Mouse (Mus musculus) testis, postnatal 10 days (tissue): Measurements from ENCODE around the gene Chchd3.

Experiments
- DNase-seq: peaks from one replicate; pipeline ENCODE4 v3.0.0; 2021; ENCODE audit warnings: low spot score

The Chchd3 gene

DNA sequence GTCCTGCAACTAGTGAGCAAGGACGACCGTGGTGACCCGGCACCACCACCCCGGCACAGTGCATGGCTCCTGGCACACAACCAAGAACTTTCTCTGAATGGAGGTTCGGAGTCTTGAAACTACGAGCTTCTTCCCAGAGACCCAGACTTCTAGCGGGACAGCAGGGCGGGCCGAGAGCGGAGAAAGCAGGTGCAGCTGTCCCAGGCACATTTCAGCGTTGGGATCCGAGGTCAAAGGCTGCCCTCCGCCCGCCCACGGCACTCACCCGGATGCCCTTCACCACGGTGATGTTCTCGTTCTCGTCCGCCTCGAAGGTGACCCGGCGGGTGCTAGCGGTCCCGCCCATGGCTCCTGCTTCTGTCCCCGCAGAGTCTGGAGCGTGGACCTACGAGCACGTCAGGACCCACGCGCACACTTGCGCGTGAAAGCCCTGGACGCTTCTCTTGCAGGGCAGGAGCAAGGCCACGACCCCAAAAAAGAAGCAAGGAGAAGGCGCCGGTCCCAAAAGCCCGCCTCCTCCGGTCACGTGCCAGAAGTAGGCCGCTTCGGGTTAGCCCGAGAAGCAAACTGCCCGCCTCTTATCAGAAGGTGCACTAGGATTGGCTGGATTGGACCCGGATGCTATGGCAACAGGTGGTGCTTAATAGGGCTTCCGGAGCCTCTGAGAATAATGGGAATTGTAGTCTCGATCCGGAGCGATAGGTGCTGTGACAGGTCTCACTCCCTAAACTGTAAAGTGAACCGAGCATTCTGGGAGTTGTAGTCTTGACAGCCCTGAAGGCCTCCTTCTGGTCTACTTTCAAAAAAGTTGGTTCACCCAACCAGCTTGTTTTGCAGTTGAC lies at the start of gene Chchd3:
Chchd3 (minus strand) TSS at position 526 of the 842 bp plus-strand sequence.
- DNase-seq: peak; percentile 96

DNA sequence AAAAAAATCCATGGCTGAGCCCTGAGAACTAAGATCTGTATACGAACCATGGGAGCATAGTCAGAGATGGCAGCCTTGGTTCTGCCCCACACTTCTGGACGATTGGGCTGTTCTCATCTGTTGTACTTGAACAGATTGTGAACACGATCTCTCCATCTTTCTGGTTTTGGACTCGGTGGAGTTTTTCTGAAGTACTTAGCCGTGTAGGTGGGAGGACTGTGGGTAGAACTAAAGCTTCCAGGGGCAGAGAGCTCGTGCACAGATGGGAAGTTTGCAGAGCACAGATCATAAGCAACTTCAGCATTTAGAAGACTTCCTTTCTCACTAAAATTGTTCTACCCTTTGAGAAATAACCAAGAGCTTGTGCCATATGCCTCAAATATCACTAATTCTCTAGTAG lies 44.6 kb upstream of the Chchd3 start:
- no peak for DNase-seq

DNA sequence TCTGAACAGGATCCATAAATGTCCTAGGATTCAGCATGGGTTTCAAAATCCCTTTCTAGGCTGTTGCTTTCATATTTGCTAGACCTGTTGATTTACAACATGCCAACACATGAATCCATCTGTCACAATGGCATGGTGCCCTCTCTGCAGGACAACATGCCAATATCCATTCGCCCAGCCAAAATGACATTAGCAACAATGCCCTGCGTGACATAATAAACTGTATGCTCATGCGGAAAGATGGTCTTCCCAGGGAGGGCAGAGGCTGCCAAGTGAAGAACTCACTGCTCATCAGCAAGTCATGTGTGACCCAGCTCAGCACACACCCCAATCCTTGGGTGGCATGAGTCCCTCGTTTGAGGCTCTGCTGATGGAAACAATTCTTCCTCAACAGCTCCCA lies 38.8 kb upstream of the Chchd3 start:
- DNase-seq: no peak

DNA sequence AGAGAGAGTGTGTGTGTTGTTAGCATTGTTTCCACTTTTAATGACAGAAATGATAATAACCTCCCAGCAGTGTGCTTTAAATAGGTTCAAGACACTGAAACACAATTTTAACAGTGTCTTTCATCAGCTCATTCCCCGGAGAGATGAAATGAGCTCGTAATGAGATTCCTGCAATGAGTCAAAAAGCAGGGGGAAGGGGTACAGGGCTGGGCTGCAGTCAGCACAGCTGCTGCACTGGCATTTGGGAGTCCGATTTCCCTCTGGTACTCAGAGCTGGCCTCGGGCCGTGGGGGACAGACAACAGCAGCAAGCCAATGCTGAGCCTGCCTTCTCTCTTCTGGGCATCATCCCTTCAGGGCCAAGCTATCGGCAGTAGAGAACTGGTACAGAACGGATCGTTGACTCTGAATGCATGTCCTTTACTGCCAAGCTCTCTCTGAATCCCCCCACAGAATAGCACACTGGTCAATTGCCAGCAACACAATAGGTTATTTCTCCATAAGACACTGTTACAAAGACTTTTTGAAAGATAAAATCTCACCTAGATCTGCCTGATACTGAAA lies 34.7 kb upstream of the Chchd3 start:
- DNase-seq: no peak

DNA sequence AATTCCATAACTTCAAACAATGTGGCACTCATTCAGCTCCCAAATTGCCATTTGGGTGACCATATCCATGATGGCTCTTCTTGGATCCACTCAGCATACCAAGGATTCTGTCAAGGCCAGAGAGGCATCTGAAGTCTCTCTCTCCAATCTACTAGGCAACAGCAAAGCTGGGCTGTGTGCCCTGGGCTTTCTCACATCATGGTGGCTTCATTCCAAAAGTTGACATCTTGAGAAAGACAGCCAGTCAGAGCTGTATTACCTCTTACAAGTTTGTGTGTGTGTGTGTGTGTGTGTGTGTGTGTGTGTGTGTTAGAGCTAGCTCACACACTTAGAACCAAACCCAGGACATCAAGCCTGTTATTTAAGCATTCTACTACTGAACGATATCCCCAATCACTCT lies 20.1 kb upstream of the Chchd3 start:
- no peak for DNase-seq

DNA sequence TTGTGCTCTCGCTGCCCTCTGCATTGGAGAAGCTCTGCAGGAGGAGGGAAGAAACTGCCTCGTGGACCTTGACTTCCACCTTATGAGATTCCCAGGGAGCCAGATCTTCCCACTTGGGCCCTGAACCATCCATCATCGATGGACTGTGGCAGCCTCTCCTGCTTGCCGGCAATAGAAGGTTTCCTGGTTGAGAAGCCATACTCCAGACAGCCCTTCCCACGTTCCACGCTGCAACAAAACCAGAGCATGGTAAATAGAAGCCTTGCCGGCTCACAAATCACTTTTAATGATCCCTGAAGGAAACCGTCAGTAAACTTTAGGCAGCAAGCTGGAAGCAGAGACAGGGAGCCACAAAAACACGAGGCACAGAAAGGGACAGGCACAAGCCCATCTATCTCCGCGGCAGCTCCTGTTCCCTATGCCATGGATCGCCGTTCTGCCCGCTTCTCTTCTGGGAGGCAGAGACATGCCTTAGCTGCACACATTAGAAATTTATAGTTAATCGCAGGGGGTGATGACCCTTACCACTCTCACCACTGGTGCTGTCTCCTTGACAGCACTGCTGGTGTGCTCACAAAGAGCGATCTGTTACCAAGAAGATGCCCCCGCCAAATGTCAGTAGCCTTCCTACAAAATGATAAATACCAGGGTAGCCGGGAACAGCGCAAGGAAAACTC lies 18.3 kb upstream of the Chchd3 start:
- no peak for DNase-seq

DNA sequence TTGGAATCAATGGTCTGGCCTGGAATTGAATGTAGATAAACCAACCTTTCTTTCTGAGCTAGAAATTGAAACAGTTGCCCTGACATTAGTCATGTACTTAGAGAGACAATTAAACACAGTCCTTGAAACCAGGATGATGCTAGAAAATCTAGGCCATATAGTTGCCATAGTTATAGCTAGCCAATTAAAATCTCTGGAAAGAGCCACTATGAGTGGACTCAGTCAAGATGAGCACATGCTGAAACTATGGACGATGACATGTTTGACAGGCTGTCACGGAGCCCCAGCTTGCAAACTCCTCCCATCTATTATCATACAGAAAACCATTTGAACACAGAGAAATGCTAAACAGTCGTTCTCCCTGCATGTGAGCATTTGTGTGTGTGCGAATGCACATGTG lies 6.4 kb upstream of the Chchd3 start:
- DNase-seq: no peak

DNA sequence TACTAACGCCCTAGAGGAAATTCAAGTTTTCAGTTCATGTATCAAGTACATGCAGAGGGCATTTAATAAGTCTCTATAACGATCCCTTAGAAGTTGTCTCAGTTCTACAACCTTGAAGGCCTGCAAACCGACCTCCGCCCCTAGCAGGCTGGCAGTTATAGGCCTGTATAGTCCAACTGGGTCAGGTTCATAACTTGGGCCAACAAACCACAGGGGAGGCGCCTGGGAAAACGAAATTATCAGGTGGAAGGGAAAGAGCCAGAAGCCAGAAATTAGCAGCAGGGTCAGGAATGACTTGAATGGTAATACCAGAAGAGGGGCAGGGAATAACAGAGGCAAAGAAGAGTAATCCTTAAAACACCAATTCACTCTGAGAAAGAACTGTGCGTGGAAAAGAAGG lies 784 bp downstream of the Chchd3 start:
- DNase-seq: no peak

DNA sequence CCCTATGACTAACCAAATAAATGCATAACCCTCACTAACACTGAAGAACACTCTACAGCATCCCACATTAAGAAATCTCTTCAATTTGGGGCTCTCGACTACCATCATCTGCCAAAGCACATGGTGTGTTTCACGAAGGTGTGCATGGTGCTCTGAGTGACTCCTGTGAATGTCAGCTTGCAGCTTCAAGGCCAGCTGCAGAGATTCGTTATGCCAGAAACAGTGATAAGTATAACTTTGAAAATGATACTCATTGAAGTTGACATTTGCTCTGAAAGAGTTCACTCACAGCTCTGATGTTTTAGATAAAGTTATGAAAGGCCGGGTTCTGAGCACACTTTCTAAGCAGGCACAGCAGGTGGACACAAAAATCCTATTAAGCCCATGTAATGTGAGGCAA lies 3.7 kb downstream of the Chchd3 start:
- DNase-seq: no peak

DNA sequence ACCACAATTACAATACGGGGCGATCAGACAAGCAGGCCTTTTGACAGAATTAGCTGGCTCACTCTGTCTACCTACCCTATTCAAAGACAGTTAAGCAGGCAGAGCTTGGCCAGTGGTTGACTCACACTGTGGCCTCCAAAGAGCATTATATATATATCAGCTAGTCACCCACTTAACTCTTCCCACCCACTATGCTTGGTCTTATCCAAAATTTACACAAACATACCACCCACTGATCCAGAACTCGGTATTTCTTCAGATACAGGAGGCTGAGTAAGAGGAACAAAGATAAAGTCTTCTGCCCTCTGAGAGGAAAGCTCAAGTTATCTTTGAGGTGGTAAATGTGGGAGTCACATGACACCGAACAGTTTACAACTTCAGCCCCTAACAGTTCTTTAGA lies 4.4 kb downstream of the Chchd3 start:
- no peak for DNase-seq

DNA sequence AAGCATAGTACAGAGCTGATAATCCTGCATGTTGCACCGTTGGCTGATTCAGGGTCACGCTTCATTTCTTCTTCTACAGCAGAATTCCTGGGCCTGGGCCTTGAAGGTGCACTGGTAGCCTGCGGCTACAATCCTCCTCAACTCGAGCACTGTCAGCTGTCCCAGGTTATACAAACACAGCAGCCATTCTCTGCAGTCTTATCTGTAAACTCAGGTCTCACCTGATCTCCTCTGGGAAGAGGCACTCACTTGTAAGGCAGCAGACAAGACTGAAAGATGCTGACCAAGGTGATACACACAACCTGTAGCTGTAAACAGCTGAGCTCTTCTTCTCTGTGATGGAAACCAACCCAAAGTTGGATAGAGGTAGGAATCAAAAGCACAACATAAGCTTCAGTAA lies 5.1 kb downstream of the Chchd3 start:
- no peak for DNase-seq

DNA sequence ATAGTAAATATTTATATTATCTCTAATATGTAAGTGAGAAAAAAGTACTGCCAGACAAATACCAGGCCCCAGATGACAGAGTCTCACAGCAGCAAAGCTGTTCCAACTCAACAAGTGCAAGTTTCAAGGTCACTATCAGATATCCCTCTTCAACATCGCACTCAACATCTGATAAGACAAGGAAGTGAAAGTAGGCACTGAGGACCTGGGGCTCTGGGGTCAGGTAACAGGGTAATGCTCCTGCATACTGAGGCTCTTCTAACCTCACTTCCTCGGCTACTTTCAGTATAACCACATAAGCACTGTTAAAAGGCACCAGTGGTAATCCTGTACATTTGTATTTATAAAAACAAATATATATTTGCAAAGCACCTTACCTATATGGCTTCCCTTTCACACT lies 8.4 kb downstream of the Chchd3 start:
- no peak for DNase-seq

DNA sequence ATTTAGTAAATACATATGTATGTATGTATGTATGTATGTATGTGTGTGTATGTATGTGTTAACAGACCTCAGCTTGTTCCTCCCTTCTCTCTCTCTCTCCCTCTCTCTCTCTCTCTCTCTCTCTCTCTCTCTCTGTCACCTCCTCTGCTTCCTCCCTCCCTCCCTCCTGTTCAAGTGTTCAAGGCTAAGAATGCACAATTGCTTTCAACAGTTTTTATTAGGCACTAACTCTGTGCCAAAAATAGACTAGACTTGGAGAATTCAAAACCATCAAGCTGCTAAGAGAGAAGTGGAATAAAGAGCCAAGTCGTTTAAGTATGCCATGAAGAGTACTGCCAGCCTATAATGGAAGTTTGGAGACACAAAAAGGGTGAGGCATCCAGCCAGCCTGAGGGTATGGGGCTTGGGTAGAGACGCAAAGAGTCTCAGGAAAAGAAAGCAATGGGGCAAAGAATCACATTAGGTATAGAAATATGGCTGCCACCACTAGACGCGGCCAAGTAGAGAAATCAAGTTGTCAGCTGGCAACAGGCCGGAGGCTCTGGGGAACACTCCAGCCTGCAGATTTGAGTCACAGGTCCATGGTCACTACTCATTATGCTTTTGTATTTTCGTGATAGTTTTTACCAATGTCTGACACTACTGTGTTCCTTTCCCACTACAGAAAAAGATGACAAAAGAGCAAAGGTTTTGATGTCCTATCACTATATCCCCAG lies 10.2 kb downstream of the Chchd3 start:
- no peak for DNase-seq

DNA sequence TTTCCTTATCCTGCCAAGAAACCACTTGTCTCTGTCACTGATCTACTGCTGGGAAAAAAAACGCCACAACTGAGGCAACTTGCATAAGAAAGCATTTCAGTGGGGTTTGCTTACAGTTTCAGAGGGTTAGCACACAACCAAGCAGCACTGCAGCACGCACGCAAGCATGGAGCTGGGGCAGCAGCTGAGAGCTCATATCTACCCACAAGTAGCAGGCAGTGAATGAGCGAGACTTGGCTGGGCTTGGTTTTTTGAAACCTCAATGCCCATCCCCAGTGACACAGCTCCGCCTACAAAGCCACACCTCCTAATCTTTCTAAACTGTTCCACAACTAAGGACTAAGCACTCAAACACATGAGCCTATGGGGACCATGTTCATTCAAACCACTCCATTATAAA lies 16.6 kb downstream of the Chchd3 start:
- no peak for DNase-seq

DNA sequence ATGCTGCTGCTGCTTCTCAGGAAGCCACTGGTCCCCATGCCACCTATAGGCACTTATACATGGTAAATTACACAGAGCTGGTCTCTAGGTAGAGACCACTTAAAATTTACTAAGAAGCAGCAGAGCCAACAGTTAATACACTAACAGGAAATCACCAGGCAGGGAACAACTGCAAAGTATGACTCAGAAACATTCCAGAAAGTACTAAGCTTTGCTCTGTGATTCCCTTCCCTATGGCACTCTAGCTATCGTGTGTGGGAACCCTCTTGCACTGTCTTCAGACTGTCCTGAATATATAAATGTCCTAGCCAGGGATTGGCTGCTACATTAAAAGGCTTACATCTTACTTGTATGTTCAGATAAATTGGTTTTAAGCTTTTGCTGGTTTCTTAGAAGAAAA lies 17.2 kb downstream of the Chchd3 start:
- DNase-seq: no peak

DNA sequence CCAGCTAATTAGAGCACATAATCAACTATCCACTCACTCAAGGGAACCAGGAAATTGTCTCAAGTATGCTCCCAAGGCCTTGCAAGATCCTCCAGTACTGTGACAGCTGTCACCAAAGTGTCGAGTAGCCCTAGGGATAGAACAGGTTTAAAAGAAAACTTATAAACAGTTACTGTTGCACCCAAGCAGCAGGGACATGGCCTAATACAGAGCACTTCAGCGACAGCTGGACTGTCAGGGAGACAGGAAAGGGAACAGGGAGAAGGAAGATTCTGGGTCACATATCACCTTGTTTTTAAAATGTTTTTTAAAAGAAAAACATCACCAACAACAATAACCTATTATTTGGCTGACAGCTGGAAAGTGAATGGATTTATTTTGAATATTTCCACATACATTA lies 18.1 kb downstream of the Chchd3 start:
- no peak for DNase-seq

DNA sequence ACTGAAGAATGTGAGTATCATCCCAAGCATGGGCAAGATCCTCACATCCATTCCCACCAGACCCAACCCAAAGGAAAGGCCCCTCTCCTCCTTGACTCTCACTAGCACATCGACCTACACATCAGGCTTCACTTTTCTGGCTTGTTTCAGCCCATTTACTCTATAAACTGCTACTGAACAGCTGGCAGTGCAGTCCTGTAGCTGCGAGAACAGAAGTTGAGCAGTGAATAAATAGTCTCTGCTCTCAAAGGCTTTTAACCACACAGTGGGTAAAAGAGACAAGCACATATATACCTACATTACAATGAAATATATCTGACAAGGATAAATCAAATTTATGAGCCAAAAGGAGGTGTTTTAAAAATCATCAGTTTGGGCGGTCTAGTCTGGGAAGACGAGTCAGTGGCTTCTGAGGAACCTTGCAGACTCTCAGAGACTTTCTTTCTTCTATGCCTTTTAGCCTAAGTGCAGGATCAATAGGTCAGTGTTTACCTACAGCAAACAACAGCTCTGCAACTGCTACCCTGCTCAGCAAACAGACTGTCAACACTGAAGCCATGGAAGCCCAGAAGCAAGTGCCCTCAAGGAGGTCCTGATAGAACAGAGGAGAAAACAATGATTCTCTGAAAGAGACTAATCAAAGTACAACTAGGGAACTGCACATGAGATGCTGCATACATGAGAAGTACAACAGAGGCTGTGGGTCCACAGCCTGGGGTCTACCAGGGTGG lies 19.5 kb downstream of the Chchd3 start:
- no peak for DNase-seq

DNA sequence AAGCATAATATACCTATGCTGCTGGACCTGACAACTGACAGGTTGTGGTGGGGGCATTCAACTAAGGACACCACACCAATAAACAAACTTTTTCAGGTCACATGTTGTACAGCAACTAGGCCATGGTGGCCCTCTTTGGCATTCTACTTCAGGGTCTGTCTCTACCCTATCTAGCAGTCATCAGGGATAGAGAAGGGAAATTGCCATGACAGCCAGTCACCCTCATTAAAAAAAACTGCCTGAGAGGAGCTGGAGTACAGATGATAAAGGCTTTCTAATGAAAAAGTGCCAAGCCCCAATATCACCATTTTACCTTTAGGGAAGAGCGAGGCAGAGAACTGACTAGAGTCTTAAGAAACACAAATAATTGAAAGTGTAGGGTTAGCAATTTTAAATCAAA lies 27.5 kb downstream of the Chchd3 start:
- no peak for DNase-seq

DNA sequence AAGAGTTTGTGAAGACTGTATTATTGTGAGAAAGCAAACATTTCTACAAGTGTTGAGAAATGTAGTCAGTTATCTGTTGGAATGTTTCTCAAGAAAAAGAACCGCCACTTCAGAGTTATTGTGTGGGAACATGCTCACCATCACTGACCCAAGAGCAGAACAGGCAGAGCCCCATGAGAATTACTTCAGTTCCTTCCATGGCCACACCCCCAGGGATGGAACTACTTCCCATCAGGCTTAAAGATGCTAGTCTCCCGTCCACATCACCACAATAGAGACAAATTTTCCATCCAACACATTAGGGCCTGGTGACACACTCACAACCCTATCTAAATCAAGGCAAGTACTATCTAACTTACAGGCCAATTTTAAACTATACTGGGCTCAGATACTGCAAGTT lies 28.4 kb downstream of the Chchd3 start:
- no peak for DNase-seq

DNA sequence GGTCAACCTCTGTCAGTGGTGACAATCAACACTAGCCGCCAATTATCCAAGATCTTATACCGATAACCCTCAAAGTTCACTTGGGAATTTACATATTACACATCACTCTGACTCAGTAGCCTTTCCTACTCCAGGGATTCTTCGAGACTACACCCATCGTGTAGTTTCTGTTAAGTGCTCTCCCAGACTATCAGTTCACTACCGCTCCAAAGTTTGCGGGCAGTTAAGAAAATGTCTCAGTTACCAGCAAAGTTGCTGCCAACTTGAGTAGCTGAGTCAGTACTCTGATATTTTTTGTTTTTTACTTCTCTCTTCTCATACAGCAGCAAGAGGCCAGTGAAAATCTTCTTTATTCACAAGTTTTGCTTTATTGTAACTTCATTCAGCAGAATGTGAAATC lies 31.8 kb downstream of the Chchd3 start:
- no peak for DNase-seq

DNA sequence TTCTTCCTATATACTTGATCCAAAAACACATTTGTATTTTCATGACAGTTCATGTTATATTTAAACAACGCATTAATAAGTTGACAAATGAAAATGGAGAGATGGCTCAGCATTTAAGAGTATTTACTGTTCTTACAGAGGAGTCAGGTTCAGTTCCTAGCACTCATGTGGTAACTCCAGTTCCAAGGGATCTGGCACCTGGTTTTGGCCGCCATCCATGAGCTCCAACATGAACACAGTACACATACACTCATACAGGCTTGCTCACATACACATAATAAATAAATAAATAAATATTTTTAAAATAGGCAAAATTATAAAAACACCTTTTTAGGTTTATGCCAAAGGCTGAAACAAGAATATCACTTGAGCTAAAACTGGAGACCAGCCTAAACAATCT lies 35.0 kb downstream of the Chchd3 start:
- no peak for DNase-seq

DNA sequence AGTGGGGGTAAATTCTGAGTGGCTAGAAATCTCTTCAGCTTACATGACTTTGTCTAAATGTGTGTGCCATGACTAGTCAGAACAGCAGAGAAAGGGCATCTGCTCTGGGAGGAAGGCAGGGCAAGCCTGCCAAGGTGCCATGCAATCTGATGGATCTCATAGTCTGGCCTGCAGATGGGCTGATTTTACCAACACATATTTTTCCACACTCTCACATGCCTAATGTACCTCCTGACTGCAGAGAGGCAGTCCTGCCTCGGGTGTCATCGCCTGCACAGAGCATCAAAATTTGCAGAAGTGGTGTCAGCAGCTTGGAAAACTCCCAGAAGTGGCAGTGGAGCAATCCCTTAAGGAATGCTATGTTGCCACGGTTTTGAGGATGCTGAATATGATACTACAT lies 55.5 kb downstream of the Chchd3 start:
- no peak for DNase-seq
